Mouse (Mus musculus) heart, postnatal 25 days (tissue): ENCODE measurements around the gene Hcn4. TPM values are rescaled to one million over a fixed set of nuclear protein-coding genes. Genes with fewer than 3 reads are reported as not detected.

Experiments
- total RNA-seq, 2 experiments: library from RNA; stranded (reverse); gene quantifications; 2 replicates each; pipeline ENCODE4 v1.2.3; 2021

The Hcn4 gene
- total RNA-seq, 2 experiments from 2014 or later = 6.5 to 7.0 TPM

Other genes starting within 250 kb of the Hcn4 start
- 100 to 1,000 TPM; 133 to 155 TPM for gene Nptn, start 241.2 kb upstream of the Hcn4 start, total RNA-seq
- 1 to 10 TPM; 3.1 to 5.5 TPM for gene Rec114, start 79.4 kb upstream of the Hcn4 start, total RNA-seq
- gene Neo1, start 213.0 kb downstream of the Hcn4 start, total RNA-seq = 10 to 100 TPM; 40.7 to 45.0 TPM